Mouse (Mus musculus): ENCODE data around the gene Gm904.
"Not testable (repeated sequence)": the region's sequence is repeated elsewhere in the genome, so short reads cannot be mapped to it uniquely, and the experiment has no call there.

- not testable (repeated sequence) for TF ChIP-seq GATA1 (IDR thresholded peaks at IDR 0.05; ENCODE audit: borderline replicate concordance, low read length); FLI1 (IDR thresholded peaks at IDR 0.05; ENCODE audit: low read length)
These were observed 5.7 kb downstream of the Gm904 start for GRCm38 (mm10) chr13:50648771-50649170.

All from megakaryocyte, embryonic 14.5 days (primary cell).